Mouse (Mus musculus) adipose tissue, adult 10 weeks (tissue): ENCODE results near the gene Nxph1. TPM values are rescaled to one million over a fixed set of nuclear protein-coding genes. Genes with fewer than 3 reads are reported as not detected.

Experiments
- polyA plus RNA-seq: library from polyadenylated mRNA; stranded (reverse); fragments of 350-450 nt; fragmentation: Illumina TruSeq; extraction: RNeasy Lipid Tissue Mini Kit (QIAGEN cat#74804); gene quantifications from one replicate; pipeline ENCODE4 v1.2.3, GENCODE M21; 2014; ENCODE audit warnings: low read depth, low replicate concordance

The Nxph1 gene
- 1.6 TPM for polyA plus RNA-seq

DNA sequence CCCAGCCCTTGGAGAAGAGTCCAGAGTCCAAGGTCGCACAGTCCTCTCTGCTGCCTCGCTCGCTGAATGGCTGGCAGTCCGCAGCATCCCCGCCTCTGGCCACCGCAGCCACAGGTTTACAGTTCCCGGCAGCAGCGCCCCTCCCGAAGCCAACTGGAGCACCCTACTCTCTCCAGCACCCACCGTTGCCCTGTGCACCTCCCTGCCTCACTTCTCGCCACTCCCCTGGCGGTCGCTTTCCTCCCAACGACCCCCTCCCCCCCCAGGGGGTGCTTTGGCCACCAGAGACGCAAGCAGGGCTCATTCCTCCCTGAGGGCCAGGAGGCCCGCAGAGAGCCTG is at the start of gene Nxph1:
Nxph1 (plus strand) TSS at position 301 of the 340 bp plus-strand sequence.

Other genes starting within 250 kb of the Nxph1 start
- 24.0 TPM for gene Ica1, start 169.9 kb upstream of the Nxph1 start, polyA plus RNA-seq